ENCODE assay signal across 29 mouse cellular contexts in genomic region chr1:156852872-156853271, GRCm38 (mm10). TPM values are rescaled to one million over a fixed set of nuclear protein-coding genes. Genes with fewer than 3 reads are reported as not detected.
DNase-seq lines count a peak whose midpoint lies in the region; ATAC-seq and TF ChIP-seq lines count a peak whose summit lies in the region.
"Had no signal": no experiment of that assay in that cellular context is flagged by ENCODE, and none has a peak within 500 bp of the region (broad histone marks: within the 10 kb centered on the region; RNA-seq: fewer than 3 reads in every experiment).

No protein-coding gene starts in this region.

- no peaks in the 10 kb centered on the region for H3K4me1 ChIP-seq in lung, embryonic 14.5 days (ENCODE audit: insufficient read depth)
- H3K4me1 ChIP-seq in embryonic facial prominence, embryonic 12.5 days, result peaks cover 14% of the 10 kb centered on the region
- H3K4me1 ChIP-seq in intestine, embryonic 16.5 days (ENCODE audit: control insufficient read depth, insufficient read depth, low read length), result no peaks in the 10 kb centered on the region
- 0 out of 2 replicates have a peak, but pooled peaks cover 12% of the 10 kb centered on the region for H3K4me1 ChIP-seq in limb, embryonic 15.5 days
- H3K4me1 ChIP-seq: liver, embryonic 15.5 days; midbrain, embryonic 10.5 days had no signal

- H3K4me3 ChIP-seq in lung, embryonic 14.5 days (ENCODE audit: low read depth, low read length), result no peak overlapping the region
- H3K4me3 ChIP-seq in embryonic facial prominence, embryonic 12.5 days, result no peak overlapping the region
- no peak overlapping the region for H3K4me3 ChIP-seq in intestine, embryonic 16.5 days (ENCODE audit: low read length)
- H3K4me3 ChIP-seq in limb, embryonic 15.5 days, result no peak overlapping the region
- H3K4me3 ChIP-seq: embryonic facial prominence, embryonic 15.5 days; heart, embryonic 12.5 days; liver, embryonic 15.5 days; midbrain, embryonic 10.5 days had no signal

- peak overlapping the region; percentile 2; the same call in 1 of the 2 replicates for H3K27ac ChIP-seq in lung, embryonic 14.5 days (ENCODE audit: low read depth)
- H3K27ac ChIP-seq in embryonic facial prominence, embryonic 12.5 days, result peak overlapping the region; percentile 65
- peak overlapping the region; percentile 59 for H3K27ac ChIP-seq in intestine, embryonic 16.5 days (ENCODE audit: low read length)
- 0 out of 2 replicates have a peak overlapping the region, but pooled peaks have one; percentile 30 for H3K27ac ChIP-seq in limb, embryonic 15.5 days
- H3K27ac ChIP-seq: liver, embryonic 15.5 days; macrophage; midbrain, embryonic 10.5 days had no signal

- DNase-seq in lung, embryonic 14.5 days, result no peak
- DNase-seq in lung, postnatal 36 days, result no peak
- no peak for DNase-seq in layer of hippocampus, postnatal 36 days
- DNase-seq in ovary, adult 18-20 months (ENCODE audit: low spot score), result no peak
- DNase-seq: adrenal gland, adult 2 months; B cell, adult 2 months; cerebellum, adult 11 months; cerebellum, postnatal 10 days; gastrocnemius, postnatal 14 days; heart, adult 11 months; heart, postnatal 36 days; kidney, adult 18-20 months; layer of hippocampus, adult 9-11 months; left cerebral cortex, postnatal 4 days; right cerebral cortex, postnatal 14 days; spleen, adult 18-20 months; thymus, postnatal 36 days had no signal

- no peak overlapping the region for H3K4me2 ChIP-seq in lung, embryonic 14.5 days
- H3K4me2 ChIP-seq in embryonic facial prominence, embryonic 12.5 days (replicated peaks), result no peak overlapping the region
- H3K4me2 ChIP-seq in intestine, embryonic 16.5 days (ENCODE audit: low read depth, low read length), result no peak overlapping the region
- H3K4me2 ChIP-seq in limb, embryonic 15.5 days, result no peak overlapping the region
- H3K4me2 ChIP-seq: embryonic facial prominence, embryonic 15.5 days; heart, embryonic 12.5 days; hindbrain, embryonic 14.5 days; liver, embryonic 15.5 days had no signal

- H3K9me3 ChIP-seq in lung, embryonic 14.5 days (ENCODE audit: low read depth, low read length), result no peaks in the 10 kb centered on the region
- H3K9me3 ChIP-seq in embryonic facial prominence, embryonic 12.5 days, result no peaks in the 10 kb centered on the region
- no peaks in the 10 kb centered on the region for H3K9me3 ChIP-seq in intestine, embryonic 16.5 days (ENCODE audit: control insufficient read depth, low read length)
- no peaks in the 10 kb centered on the region for H3K9me3 ChIP-seq in limb, embryonic 15.5 days
- H3K9me3 ChIP-seq: embryonic facial prominence, embryonic 15.5 days; G1E; heart, embryonic 12.5 days; liver, embryonic 15.5 days; midbrain, embryonic 10.5 days had no signal

- 53% methylated on average over 5 of the region's 5 CpGs for WGBS in lung, embryonic 14.5 days
- 37% methylated on average over 5 of the region's 5 CpGs for WGBS in embryonic facial prominence, embryonic 12.5 days
- WGBS in intestine, embryonic 16.5 days, result 60% methylated on average over 5 of the region's 5 CpGs
- WGBS in limb, embryonic 15.5 days, result 67% methylated on average over 5 of the region's 5 CpGs

- ATAC-seq in lung, embryonic 14.5 days (ENCODE audit: insufficient read depth), result peak; percentile 65; the same call in 1 of the 2 replicates
- ATAC-seq in embryonic facial prominence, embryonic 12.5 days (ENCODE audit: insufficient number of reproducible peaks, insufficient read depth, low FRiP score, low TSS enrichment), result no peak
- ATAC-seq in intestine, embryonic 16.5 days, result peak; percentile 50; the same call in 1 of the 2 replicates
- ATAC-seq in limb, embryonic 15.5 days (ENCODE audit: insufficient number of reproducible peaks, low FRiP score, low TSS enrichment, low read depth), result no peak
- ATAC-seq: forebrain, embryonic 16.5 days had no signal

- no peaks in the 10 kb centered on the region for H3K36me3 ChIP-seq in lung, embryonic 14.5 days (ENCODE audit: insufficient read depth)
- H3K36me3 ChIP-seq in embryonic facial prominence, embryonic 12.5 days, result no peaks in the 10 kb centered on the region; the same call in 1 of the 2 replicates
- no peaks in the 10 kb centered on the region for H3K36me3 ChIP-seq in intestine, embryonic 16.5 days (ENCODE audit: control insufficient read depth, insufficient read depth, low read length)
- peaks cover 14% of the 10 kb centered on the region for H3K36me3 ChIP-seq in limb, embryonic 15.5 days
- H3K36me3 ChIP-seq: G1E; heart, embryonic 12.5 days; liver, embryonic 15.5 days had no signal

- no peaks in the 10 kb centered on the region for H3K27me3 ChIP-seq in lung, embryonic 14.5 days (ENCODE audit: insufficient read depth, low read length)
- no peaks in the 10 kb centered on the region for H3K27me3 ChIP-seq in embryonic facial prominence, embryonic 12.5 days
- no peaks in the 10 kb centered on the region for H3K27me3 ChIP-seq in intestine, embryonic 16.5 days (replicated peaks; ENCODE audit: control insufficient read depth, insufficient read depth, low read length)
- H3K27me3 ChIP-seq in limb, embryonic 15.5 days, result no peaks in the 10 kb centered on the region
- H3K27me3 ChIP-seq: CH12.LX; embryonic facial prominence, embryonic 15.5 days; heart, embryonic 12.5 days; liver, embryonic 15.5 days had no signal

- H3K9ac ChIP-seq in lung, embryonic 14.5 days, result no peak overlapping the region
- H3K9ac ChIP-seq in embryonic facial prominence, embryonic 12.5 days, result no peak overlapping the region
- no peak overlapping the region for H3K9ac ChIP-seq in intestine, embryonic 16.5 days (ENCODE audit: low read depth, low read length)
- no peak overlapping the region for H3K9ac ChIP-seq in limb, embryonic 15.5 days
- H3K9ac ChIP-seq: embryonic facial prominence, embryonic 15.5 days; heart, embryonic 12.5 days; hindbrain, embryonic 14.5 days; liver, embryonic 15.5 days had no signal

- no peak for TF ChIP-seq CTCF in lung, embryonic 14.5 days (IDR thresholded peaks at IDR 0.05; ENCODE audit: low read depth)

RNA-seq across cellular contexts. Expression of gene Angptl1, which starts 14.5 kb away (rescaled TPM):
- 1.2 and 1.8 TPM in 2 replicates for polyA plus RNA-seq in lung, embryonic 14.5 days (2014; fragmentation: Nextera tagmentation; extraction: Ambion mirVana)
- polyA plus RNA-seq in embryonic facial prominence, embryonic 12.5 days (2016; fragmentation: Nextera tagmentation; extraction: Ambion mirVana), result 21.3 and 24.1 TPM in 2 replicates
- polyA plus RNA-seq in intestine, embryonic 16.5 days (2015; fragmentation: Nextera tagmentation; extraction: Ambion mirVana), result 29.4 and 29.8 TPM in 2 replicates
- polyA plus RNA-seq in limb, embryonic 15.5 days (2015; fragmentation: Nextera tagmentation; extraction: Ambion mirVana), result 90.5 and 96.3 TPM in 2 replicates
- total RNA-seq in layer of hippocampus, postnatal 36 days (2021), result 1 to 10 TPM in 1 of 2 experiments, under 1 TPM in 1; 0.75 to 1.1 TPM
- polyA plus RNA-seq: G1E, macrophage had no signal

Comparison
In these comparisons a context has a peak if more than half of its experiments do, and no peak if none do; other contexts are left out.
1. ATAC-seq: peak in lung, embryonic 14.5 days (single experiment) and intestine, embryonic 16.5 days (single experiment); none in embryonic facial prominence, embryonic 12.5 days (single experiment) and limb, embryonic 15.5 days (single experiment).
2. H3K27ac ChIP-seq: peak in every context shown above with its lines; median percentile 65 in embryonic facial prominence, embryonic 12.5 days; 59 in intestine, embryonic 16.5 days; 30 in limb, embryonic 15.5 days; 2 in lung, embryonic 14.5 days.